Mouse (Mus musculus) spleen, adult 2 months (tissue): ENCODE results near the gene Zfp42.

Source experiments
- CTCF ChIP-seq: fragments of 200-500 bp; IDR thresholded peaks from 2 replicates; pipeline ENCODE4 v1.5.1; 2011; ENCODE audit warnings: mild to moderate bottlenecking, inconsistent platforms; ENCODE audit not compliant: insufficient read depth, insufficient read length, insufficient replicate concordance; ENCODE audit errors: extremely low read depth
- POLR2A ChIP-seq: fragments of 200-500 bp; IDR thresholded peaks from 2 replicates; pipeline ENCODE4 v1.6.1; 2011; ENCODE audit warnings: low read depth, low read length, inconsistent platforms

DNA sequence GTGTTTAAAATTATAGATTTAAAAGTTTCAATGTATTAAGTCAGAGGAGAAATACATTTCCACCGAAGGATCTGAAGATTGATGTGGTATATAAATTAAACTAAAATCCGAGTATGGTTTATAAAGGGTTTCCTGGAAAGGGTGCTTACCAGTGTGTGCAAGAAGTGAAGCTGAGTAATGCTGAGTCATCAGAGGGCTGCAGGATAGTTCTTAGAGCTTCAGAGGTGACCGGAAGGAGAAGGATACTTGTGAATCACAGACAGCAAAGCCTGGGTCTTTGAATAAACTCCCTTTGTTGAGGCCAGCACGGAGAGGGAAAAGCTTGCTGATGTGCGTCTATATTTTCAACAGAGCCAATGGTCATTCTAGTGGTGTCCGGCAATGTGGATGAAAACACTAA lies 45.8 kb downstream of the Zfp42 start:
- TF ChIP-seq POLR2A (no peak), CTCF (no peak)
